Mouse (Mus musculus) erythroblast, adult 5-6 weeks (primary cell): Measurements from ENCODE around the gene Tnfrsf13c. TPM values are rescaled to one million over a fixed set of nuclear protein-coding genes. Genes with fewer than 3 reads are reported as not detected.

Experiments used
- ATAC-seq: replicated peaks from 2 replicates; pipeline ENCODE4 v1.8.0; 2016; ENCODE audit warnings: moderate number of reproducible peaks, mild to moderate bottlenecking, moderate TSS enrichment, inconsistent platforms; ENCODE audit not compliant: poor library complexity, low FRiP score, severe bottlenecking
- total RNA-seq, 2 experiments: library from RNA; stranded (forward) in 1 of 2; stranded (reverse) in 1 of 2; fragments of 150-400 nt in 1 of 2; fragments of 200-764, 138-1000 nt in 1 of 2; gene quantifications; 2 replicates each; pipeline versions ENCODE4 v1.2.3 to v1.2.4; 2015 to 2017; ENCODE audit warnings: low replicate concordance in 2 of 2

The Tnfrsf13c gene
- total RNA-seq, 2 experiments from 2014 or later = 6.3 TPM; not detected in 1

DNA sequence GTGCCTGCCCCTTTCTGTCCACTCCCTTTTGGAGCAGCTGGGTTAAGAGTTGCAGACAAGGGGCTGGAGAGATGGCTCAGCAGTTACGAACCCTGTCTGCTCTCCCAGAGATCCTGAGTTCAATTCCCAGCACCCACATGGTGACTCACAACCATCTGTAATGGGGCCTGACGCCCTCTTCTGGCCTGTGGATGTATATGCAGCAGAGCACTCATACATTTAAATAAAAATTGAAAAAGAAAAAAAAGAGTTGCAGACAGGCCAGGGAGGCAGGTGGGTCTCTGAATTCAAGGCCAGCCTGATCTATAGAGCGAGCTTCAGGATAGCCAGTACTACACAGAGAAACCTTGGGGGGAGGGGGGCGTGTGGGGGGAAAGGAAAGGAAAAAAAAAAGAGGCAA, 36.8 kb downstream of the Tnfrsf13c start:
- ATAC-seq = no peak

DNA sequence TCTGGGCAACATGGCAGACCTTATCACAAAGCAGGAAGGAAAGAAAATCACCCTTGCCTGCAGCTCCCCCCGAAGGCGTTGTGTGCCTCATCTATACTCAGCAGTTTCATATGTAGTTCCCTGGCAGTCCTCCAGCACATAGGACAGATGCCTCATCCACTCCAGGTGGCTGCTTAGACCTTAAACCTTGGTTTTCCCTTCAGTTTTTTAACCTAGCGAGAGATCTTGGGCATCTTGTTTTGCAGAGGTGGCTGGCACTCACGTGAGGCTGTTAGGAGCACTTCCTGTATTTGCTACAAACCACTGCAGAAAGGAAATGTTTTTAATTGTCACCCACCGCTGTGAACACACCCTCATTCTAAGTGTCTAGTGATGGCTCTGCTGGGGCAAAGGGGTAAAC, 37.2 kb downstream of the Tnfrsf13c start:
- ATAC-seq = peak; percentile 23

DNA sequence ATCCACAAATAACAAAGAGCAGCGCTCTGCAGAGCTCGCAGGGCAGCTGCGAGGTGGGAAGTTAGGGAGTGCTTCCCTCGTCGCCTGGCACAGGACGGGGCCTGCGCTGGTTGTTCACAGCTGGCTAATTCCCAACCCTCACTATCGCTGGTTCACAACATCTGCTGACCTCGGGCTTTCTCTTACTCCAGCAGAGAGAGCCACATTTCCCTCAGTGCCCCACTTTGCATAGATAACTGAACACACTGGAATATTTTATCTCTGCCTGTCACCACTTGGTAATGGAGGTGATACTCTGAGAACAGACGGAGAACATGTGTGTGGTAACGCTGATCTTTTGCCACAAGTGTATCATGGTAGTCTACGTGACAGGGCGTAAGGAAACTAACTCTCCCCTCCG, 38.0 kb downstream of the Tnfrsf13c start:
- ATAC-seq = peak; percentile 46

GRCm38 (mm10) chr15:82185062-82185783, 38.9 kb downstream of the Tnfrsf13c start:
- ATAC-seq = no peak

GRCm38 (mm10) chr15:82184656-82185055, 39.5 kb downstream of the Tnfrsf13c start:
- 0 out of 2 replicates have a peak, but pooled peaks have one; percentile 4 for ATAC-seq

GRCm38 (mm10) chr15:82184183-82184582, 40.0 kb downstream of the Tnfrsf13c start:
- ATAC-seq = peak; percentile 83

GRCm38 (mm10) chr15:82183596-82183995, 40.6 kb downstream of the Tnfrsf13c start:
- no peak for ATAC-seq

- ATAC-seq = no peak
Observed at GRCm38 (mm10) chr15:82182311-82182710, 41.9 kb downstream of the Tnfrsf13c start.

DNA sequence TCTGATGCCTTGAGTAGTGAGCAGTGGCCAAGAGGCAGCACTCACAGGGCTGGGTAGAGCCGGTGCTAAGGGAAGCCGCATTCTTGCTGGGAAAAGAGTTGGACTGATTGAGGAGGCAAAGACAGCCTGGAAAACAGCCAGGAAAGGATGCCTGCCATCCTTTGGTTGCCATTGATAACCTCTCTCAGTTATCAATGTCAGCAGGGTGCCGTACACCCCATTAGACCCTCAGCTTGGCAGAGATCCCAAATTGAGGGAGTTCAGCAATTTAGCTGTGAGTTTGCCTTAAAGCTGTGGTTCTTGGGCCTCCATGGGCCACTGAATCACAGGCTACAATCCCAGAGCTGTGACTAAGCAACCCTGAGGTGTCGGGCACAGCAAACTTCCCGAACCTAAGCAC, 43.0 kb downstream of the Tnfrsf13c start:
- ATAC-seq = peak; percentile 40

DNA sequence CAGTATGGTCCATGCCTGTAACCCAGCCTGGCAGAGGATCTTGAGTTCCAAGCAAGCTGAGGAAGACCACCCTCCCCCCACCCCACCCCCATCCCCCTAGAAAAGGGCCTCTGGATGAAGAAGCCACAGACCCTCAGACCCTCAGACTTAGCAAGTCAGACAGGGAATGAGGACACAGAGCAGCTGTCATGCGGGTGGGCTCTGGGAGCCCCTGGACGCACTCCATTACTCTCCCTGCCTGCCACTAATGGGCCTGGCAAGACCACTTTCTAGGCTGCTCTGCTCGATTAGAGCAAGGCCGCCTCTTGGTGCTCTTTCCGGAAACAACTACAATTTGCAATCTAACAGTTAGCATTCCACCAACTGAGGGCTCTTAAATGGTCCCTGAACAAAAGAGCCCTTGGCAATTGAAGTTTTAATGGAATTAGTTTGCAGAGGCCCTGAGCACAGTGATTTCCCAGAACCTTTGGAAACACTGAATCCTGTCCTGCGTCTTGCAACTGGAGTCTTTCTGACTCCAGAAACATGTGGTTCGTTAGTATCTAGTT, 46.4 kb downstream of the Tnfrsf13c start:
- no peak for ATAC-seq

GRCm38 (mm10) chr15:82175091-82175490, 49.1 kb downstream of the Tnfrsf13c start:
- no peak for ATAC-seq

- no peak for ATAC-seq
Observed at GRCm38 (mm10) chr15:82172648-82173047, 51.5 kb downstream of the Tnfrsf13c start.

Other genes with a start within 250 kb of the Tnfrsf13c start
- not detected in 2 replicates for gene 1700029P11Rik, start 243.8 kb downstream of the Tnfrsf13c start, total RNA-seq (2015; ENCODE audit: low replicate concordance)
- gene 1700029P11Rik, start 243.8 kb downstream of the Tnfrsf13c start, total RNA-seq (2017; ENCODE audit: low replicate concordance) = not detected in 2 replicates
- 17.6 and 41.7 TPM in 2 replicates for gene Xrcc6, start 236.5 kb downstream of the Tnfrsf13c start, total RNA-seq (2015; ENCODE audit: low replicate concordance)
- gene Xrcc6, start 236.5 kb downstream of the Tnfrsf13c start, total RNA-seq (2017; ENCODE audit: low replicate concordance) = 23.6 and 52.2 TPM in 2 replicates
- 12.5 and 27.0 TPM in 2 replicates for gene Desi1, start 190.5 kb downstream of the Tnfrsf13c start, total RNA-seq (2015; ENCODE audit: low replicate concordance)
- 3.6 and 5.0 TPM in 2 replicates for gene Desi1, start 190.5 kb downstream of the Tnfrsf13c start, total RNA-seq (2017; ENCODE audit: low replicate concordance)
- gene Snu13, start 176.8 kb downstream of the Tnfrsf13c start, total RNA-seq (2015; ENCODE audit: low replicate concordance) = 23.2 and 29.7 TPM in 2 replicates
- gene Snu13, start 176.8 kb downstream of the Tnfrsf13c start, total RNA-seq (2017; ENCODE audit: low replicate concordance) = 24.5 and 44.7 TPM in 2 replicates
- gene 4930407I10Rik, start 165.2 kb downstream of the Tnfrsf13c start, total RNA-seq (2015; ENCODE audit: low replicate concordance) = not detected in 2 replicates
- not detected in 2 replicates for gene 4930407I10Rik, start 165.2 kb downstream of the Tnfrsf13c start, total RNA-seq (2017; ENCODE audit: low replicate concordance)
- not detected in 2 replicates for gene Mei1, start 154.4 kb downstream of the Tnfrsf13c start, total RNA-seq (2015; ENCODE audit: low replicate concordance)
- gene Mei1, start 154.4 kb downstream of the Tnfrsf13c start, total RNA-seq (2017; ENCODE audit: low replicate concordance) = not detected in 2 replicates
- gene Ccdc134, start 96.4 kb downstream of the Tnfrsf13c start, total RNA-seq (2015; ENCODE audit: low replicate concordance) = 0.63 TPM in 1 of 2 replicates, not detected in the other
- gene Ccdc134, start 96.4 kb downstream of the Tnfrsf13c start, total RNA-seq (2017; ENCODE audit: low replicate concordance) = 4.1 and 5.0 TPM in 2 replicates
- gene Srebf2, start 77.2 kb downstream of the Tnfrsf13c start, total RNA-seq (2015; ENCODE audit: low replicate concordance) = 9.0 and 12.5 TPM in 2 replicates
- 11.2 and 15.5 TPM in 2 replicates for gene Srebf2, start 77.2 kb downstream of the Tnfrsf13c start, total RNA-seq (2017; ENCODE audit: low replicate concordance)
- not detected in 2 replicates for gene Shisa8, start 11.6 kb downstream of the Tnfrsf13c start, total RNA-seq (2015; ENCODE audit: low replicate concordance)
- gene Shisa8, start 11.6 kb downstream of the Tnfrsf13c start, total RNA-seq (2017; ENCODE audit: low replicate concordance) = not detected in 2 replicates
- gene Cenpm, start 20.4 kb upstream of the Tnfrsf13c start, total RNA-seq (2015; ENCODE audit: low replicate concordance) = 10.7 and 11.0 TPM in 2 replicates
- gene Cenpm, start 20.4 kb upstream of the Tnfrsf13c start, total RNA-seq (2017; ENCODE audit: low replicate concordance) = 2.3 and 7.2 TPM in 2 replicates
- not detected in 2 replicates for gene 1500009C09Rik, start 28.0 kb upstream of the Tnfrsf13c start, total RNA-seq (2015; ENCODE audit: low replicate concordance)
- gene 1500009C09Rik, start 28.0 kb upstream of the Tnfrsf13c start, total RNA-seq (2017; ENCODE audit: low replicate concordance) = not detected in 2 replicates
- 2.3 TPM in 1 of 2 replicates, not detected in the other for gene Sept3, start 50.5 kb upstream of the Tnfrsf13c start, total RNA-seq (2015; ENCODE audit: low replicate concordance)
- gene Sept3, start 50.5 kb upstream of the Tnfrsf13c start, total RNA-seq (2017; ENCODE audit: low replicate concordance) = 0.09 TPM in 1 of 2 replicates, not detected in the other
- not detected in 2 replicates for gene Wbp2nl, start 74.6 kb upstream of the Tnfrsf13c start, total RNA-seq (2015; ENCODE audit: low replicate concordance)
- not detected in 2 replicates for gene Wbp2nl, start 74.6 kb upstream of the Tnfrsf13c start, total RNA-seq (2017; ENCODE audit: low replicate concordance)
- gene Naga, start 114.6 kb upstream of the Tnfrsf13c start, total RNA-seq (2015; ENCODE audit: low replicate concordance) = 49.5 and 74.2 TPM in 2 replicates
- 22.7 and 56.3 TPM in 2 replicates for gene Naga, start 114.6 kb upstream of the Tnfrsf13c start, total RNA-seq (2017; ENCODE audit: low replicate concordance)
- gene Pheta2, start 114.6 kb upstream of the Tnfrsf13c start, total RNA-seq (2015; ENCODE audit: low replicate concordance) = 22.7 and 44.9 TPM in 2 replicates
- gene Pheta2, start 114.6 kb upstream of the Tnfrsf13c start, total RNA-seq (2017; ENCODE audit: low replicate concordance) = 79.0 and 86.0 TPM in 2 replicates
- gene Smdt1, start 114.6 kb upstream of the Tnfrsf13c start, total RNA-seq (2015; ENCODE audit: low replicate concordance) = 91.5 and 150 TPM in 2 replicates
- gene Smdt1, start 114.6 kb upstream of the Tnfrsf13c start, total RNA-seq (2017; ENCODE audit: low replicate concordance) = 42.7 and 69.4 TPM in 2 replicates
- gene Ndufa6, start 130.0 kb upstream of the Tnfrsf13c start, total RNA-seq (2015; ENCODE audit: low replicate concordance) = 34.2 and 88.6 TPM in 2 replicates
- 55.3 and 85.6 TPM in 2 replicates for gene Ndufa6, start 130.0 kb upstream of the Tnfrsf13c start, total RNA-seq (2017; ENCODE audit: low replicate concordance)
- gene Cyp2d22, start 155.9 kb upstream of the Tnfrsf13c start, total RNA-seq (2015; ENCODE audit: low replicate concordance) = not detected in 2 replicates
- 0.26 TPM in 1 of 2 replicates, not detected in the other for gene Cyp2d22, start 155.9 kb upstream of the Tnfrsf13c start, total RNA-seq (2017; ENCODE audit: low replicate concordance)
- gene Cyp2d11, start 169.7 kb upstream of the Tnfrsf13c start, total RNA-seq (2015; ENCODE audit: low replicate concordance) = not detected in 2 replicates
- gene Cyp2d11, start 169.7 kb upstream of the Tnfrsf13c start, total RNA-seq (2017; ENCODE audit: low replicate concordance) = not detected in 2 replicates
- not detected in 2 replicates for gene Cyp2d10, start 182.8 kb upstream of the Tnfrsf13c start, total RNA-seq (2015; ENCODE audit: low replicate concordance)
- not detected in 2 replicates for gene Cyp2d10, start 182.8 kb upstream of the Tnfrsf13c start, total RNA-seq (2017; ENCODE audit: low replicate concordance)
- not detected in 2 replicates for gene Cyp2d9, start 209.1 kb upstream of the Tnfrsf13c start, total RNA-seq (2015; ENCODE audit: low replicate concordance)
- not detected in 2 replicates for gene Cyp2d9, start 209.1 kb upstream of the Tnfrsf13c start, total RNA-seq (2017; ENCODE audit: low replicate concordance)